Mouse (Mus musculus) E14TG2a.4 (cell line): Measurements from ENCODE around the gene Fam186a.

Experiments used
- CTCF ChIP-seq: conservative IDR thresholded peaks from 2 replicates; pipeline ENCODE4 v1.5.1; 2014; ENCODE audit warnings: low read length
- NANOG ChIP-seq: IDR thresholded peaks from 2 replicates; pipeline ENCODE4 v1.6.1; 2014; ENCODE audit warnings: borderline replicate concordance, low read length, mixed read lengths
- POU5F1 ChIP-seq: IDR thresholded peaks from 2 replicates; pipeline ENCODE4 v1.6.1; 2014; ENCODE audit warnings: low read length, borderline replicate concordance

DNA sequence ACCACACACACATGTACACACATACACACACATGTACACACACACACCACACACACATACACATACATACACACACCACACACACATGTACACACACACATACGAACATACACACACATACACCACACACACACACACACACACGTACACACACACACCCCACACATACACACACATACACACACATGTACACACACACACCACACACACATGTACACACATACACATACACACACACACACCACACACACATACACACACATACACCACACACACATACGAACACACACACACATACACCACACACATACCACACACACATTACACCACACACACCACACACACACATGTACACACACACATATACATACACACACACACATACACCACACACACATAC lies 30.2 kb downstream of the Fam186a start:
- TF ChIP-seq CTCF = no peak
- TF ChIP-seq NANOG = no peak
- TF ChIP-seq POU5F1 = no peak
